Mouse (Mus musculus) kidney, postnatal 4 days (tissue): ENCODE measurements at regions not wholly inside any gene's neighbourhood (a gene's known extent, or its start where the extent isn't known, plus 50 kb on each side); places are given as distances from the start of the nearest gene placed in this dataset.
"Not testable (repeated sequence)": the region's sequence is repeated elsewhere in the genome, so short reads cannot be mapped to it uniquely, and the experiment has no call there.

ENCODE experiments used
- DNase-seq, 2 experiments: peaks; one replicate each; pipeline ENCODE4 v3.0.0; 2021; ENCODE audit warnings: mixed read lengths in 2 of 2

DNA sequence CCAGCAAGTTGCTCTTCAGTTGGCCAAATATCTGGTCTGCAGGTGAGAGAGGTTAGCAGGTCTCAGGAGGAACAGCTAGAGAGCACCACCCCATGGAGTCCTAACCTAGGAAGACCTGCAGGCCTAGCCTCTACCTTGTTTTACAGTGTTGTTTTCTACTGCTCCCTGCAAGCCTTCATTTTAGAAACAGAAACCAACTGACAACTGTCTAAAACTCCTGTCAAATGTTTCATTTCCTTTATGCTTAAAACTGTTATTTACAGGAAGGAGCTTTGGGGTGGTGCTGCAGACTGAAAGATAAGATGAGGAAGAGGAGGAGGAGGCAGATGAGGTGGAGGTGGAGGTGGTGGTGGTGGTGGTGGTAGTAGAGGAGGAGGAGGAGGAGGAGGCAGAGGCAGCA lies 96.6 kb upstream of the Selenop start:
- DNase-seq: no peak

DNA sequence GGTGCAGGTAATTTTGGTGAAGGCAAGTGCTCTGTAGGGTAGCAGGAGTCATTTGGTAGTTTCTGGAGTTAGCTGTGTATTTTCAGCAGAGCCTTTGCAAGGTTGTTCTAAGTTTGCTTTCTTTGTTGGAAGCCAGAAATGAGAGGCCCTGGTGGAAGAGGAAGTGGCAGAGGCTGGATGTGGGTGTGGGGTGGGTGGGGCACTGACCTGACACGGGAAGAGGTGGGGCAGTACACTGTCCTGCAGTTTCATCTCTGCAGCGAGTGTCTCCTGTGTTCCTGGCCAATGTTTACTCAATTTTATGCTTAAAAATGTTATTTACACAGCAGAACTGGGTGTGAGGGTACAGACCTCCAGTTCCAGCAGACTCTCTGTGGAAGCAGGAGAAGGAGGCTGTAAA lies 94.3 kb upstream of the Selenop start:
- no peak for DNase-seq

DNA sequence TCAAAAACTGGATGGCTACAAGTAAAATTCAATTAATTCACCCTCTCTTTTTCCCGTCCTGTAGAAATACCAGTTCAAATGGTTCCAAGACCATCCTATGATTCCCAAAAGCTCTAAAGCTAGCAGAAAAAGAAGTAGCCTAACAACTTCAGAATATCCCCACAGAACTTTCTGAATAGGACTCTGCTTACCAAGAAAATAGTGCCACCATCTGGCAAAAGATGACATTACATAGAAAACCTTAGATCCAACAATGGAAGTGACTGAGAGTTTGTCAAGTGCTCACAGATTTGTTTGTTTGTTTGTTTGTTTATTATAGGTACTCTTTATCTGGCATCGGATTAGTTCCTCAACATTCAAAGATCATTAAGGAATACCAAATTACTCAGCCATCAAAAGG lies 93.5 kb upstream of the Selenop start:
- DNase-seq: no peak

DNA sequence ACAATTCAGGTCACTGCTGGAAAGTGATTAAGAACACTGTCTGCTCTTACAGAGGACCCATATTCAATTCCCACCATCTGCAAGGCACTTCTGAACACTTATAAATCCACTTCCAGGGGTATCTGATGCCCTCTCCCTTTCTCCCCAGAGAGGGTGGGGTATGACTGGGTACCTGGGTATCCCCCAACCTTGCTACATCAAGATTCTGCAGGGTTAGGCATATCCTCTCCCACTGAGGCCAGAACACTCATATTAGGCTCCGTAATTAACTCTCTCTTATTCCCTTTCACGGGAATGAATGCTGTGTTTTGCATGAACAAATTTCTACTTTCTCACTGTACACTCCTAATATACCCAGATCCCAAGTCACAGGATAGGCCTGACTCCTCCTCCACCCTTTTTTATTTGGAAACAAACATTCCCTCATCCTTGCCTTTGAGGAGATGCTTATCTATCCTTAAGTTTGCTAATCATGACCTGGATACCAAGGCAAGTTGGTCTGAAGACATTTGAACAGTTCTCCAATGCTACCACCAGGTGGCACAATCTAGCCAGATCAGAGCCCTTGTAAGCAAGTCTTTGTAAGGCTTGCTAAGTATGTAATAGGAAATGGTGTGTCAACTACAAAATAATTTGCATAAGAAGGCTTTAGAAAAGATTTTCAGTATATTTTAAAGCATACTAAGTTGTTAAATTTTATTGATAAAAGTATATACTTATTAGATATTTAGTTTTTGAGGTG lies 66.3 kb upstream of the Selenop start:
- DNase-seq: peak; percentile 56 to 70

DNA sequence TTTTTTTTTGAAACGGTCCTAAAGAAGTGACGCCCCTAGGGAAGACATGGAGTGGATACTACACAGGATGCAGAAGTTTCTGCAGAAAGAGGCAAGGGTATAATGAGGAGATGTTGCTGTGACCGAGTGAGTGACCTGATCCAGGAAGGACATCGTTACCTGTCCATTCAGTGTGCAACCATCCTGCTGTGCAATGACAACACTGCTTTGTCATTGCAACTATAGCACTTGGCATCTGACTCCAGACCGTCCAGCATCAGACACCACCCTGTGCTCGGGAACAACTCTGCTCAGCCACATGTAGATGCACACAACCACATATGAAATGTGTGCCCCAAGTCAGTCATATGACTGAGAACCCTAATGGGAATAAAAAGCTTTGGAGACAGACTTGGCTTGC lies 62.8 kb upstream of the Selenop start:
- no peak for DNase-seq

DNA sequence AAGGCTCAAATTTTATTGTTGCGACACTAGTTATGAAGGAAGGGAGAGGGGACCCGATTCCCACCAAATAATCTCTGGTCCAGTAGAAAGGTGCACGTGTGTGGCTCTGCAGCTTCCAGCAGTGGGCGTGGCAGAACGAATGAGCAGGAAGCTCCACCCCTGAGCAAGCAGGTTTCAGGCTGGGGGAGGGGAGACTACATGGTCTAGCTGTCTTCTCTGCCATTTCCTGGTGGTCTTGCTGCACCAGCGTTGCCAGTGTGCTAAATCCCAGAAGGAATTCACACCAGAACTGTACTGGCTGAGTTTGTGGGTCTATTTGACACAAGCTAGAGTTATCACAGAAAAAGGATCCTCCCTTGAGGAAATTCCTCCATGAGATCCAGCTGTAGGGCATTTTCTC lies 62.3 kb upstream of the Selenop start:
- not testable (repeated sequence) for DNase-seq

DNA sequence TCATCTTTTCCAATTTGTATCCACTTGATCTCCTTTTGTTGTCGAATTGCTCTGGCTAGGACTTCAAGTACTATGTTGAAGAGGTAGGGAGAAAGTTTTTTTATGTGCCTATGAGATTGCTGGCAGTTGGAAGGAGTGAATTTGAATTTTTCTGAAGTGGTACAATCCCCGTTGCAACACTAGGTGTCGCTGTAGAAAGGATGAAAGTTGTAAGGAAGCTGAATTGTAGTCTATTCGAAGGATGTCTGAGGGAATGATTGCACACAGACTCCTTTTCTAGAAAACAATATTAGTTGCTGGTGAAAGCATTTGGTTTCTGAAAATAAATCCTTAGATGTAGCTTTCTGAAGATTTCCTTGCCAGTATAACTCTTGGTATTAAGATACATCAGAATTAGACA lies 54.6 kb upstream of the Selenop start:
- DNase-seq: peak; percentile 39 to 57

DNA sequence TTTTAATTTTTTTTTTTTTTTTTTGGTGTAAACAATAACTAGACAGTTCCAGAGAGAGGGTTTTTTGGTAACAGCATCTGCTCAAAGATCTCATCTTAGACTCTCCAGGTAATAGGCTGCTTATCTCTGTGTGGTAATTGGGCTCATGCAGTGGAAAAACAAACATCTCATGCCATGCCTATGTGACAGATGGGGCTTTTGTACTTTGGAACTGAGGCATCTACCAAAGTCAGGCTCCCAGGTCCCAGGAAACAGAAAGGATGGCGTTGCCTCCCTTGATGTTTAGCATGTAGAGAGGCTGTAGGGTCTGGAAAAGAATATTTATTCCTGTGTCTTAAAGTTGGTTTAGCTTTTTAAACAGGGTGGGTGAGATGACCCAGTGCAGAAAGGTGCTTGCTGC lies 53.1 kb upstream of the Selenop start:
- no peak for DNase-seq
